Mouse (Mus musculus) megakaryocyte, embryonic 14.5 days (primary cell): ENCODE results near the gene Syt1.

Experiments
- FLI1 ChIP-seq: IDR thresholded peaks from 2 replicates; pipeline ENCODE4 v1.6.1; 2012; ENCODE audit warnings: low read length, inconsistent platforms, mixed read lengths
- GATA1 ChIP-seq: IDR thresholded peaks from 3 replicates; pipeline ENCODE4 v1.6.1; 2012; ENCODE audit warnings: mixed read lengths, low read length, inconsistent platforms, borderline replicate concordance

GRCm38 (mm10) chr10:108936838-108937430, 73.8 kb downstream of the Syt1 start:
- no peak for TF ChIP-seq GATA1
- TF ChIP-seq FLI1 = no peak
